Mouse (Mus musculus): ENCODE measurements around the gene Tmem129. TPM values are rescaled to one million over a fixed set of nuclear protein-coding genes. Genes with fewer than 3 reads are reported as not detected.

Gene Tmem129
- total and polyA plus RNA-seq, 3 experiments = 40.2 to 51.3 TPM; not detected in 1

DNA sequence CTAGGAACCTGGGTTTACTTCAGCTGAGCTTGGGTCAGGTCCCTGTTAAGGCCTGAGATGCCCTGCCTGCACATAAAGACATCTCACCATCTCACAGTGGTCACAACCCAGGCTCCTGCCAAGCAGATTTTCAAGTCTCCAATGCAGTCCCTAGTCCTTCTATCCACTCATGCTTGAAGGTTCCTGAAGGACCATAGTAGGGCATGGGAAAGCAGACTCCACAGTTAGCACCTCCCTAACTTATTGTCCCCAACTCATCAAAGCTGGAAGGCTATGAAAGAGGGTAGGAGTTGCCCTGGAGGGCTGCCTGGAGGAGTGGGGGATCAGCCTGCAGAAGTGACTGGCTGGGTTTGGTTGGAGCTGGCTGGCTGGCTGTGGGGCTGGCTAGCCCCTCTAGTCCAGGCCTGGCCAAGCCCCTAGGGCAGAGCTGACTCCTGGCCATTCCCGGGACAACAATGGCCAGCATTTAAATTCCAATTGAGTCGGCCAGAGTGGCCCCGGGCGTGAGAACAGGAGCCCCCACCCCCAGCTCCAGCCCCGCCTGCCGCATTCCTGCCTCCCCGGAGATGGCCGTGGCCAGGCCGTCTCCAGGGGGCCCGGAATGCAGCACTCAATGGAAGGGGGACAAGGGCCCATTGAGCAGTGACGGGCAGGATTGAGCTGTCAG, 46.9 kb upstream of the Tmem129 start:
- Histone ChIP-seq H3K27me3 (ENCODE audit: control insufficient read depth in 1 of 2, insufficient read depth in 2 of 2, low read length in 2 of 2) (no peaks in the 10 kb centered on the region; a peak in 1 of 4 replicates), H3K27ac (ENCODE audit: control insufficient read depth, low read depth, low read length) (no peak overlapping the region), H3K9me3 (replicated peaks; ENCODE audit: insufficient read depth, low read length) (no peaks in the 10 kb centered on the region), H3K4me3 (ENCODE audit: control insufficient read depth in 1 of 2, insufficient read depth in 1 of 2, low read depth in 2 of 2, low read length in 2 of 2) (no peak overlapping the region), H3K4me1 (ENCODE audit: control insufficient read depth in 1 of 2, insufficient read depth in 2 of 2, low read length in 2 of 2) (peaks cover 0 to 19% of the 10 kb centered on the region in 2 experiments; a peak in 2 of 4 replicates), H3K9ac (ENCODE audit: control insufficient read depth, low read depth, low read length, poor library complexity, severe bottlenecking) (no peak overlapping the region), H3K79me2 (ENCODE audit: control insufficient read depth, insufficient read depth, low read length, poor library complexity) (no peaks in the 10 kb centered on the region), H3K36me3 (ENCODE audit: control insufficient read depth in 1 of 2, insufficient read depth in 2 of 2, low read length in 2 of 2) (peaks cover 0 to 13% of the 10 kb centered on the region in 2 experiments; a peak in 2 of 4 replicates)
- no peak for DNase-seq (ENCODE audit: low read depth, low spot score)
- TF ChIP-seq MYB (IDR thresholded peaks at IDR 0.05; ENCODE audit: low read depth, low read length) (no peak), UBTF (IDR thresholded peaks at IDR 0.05; ENCODE audit: borderline replicate concordance, insufficient read depth, low read depth, low read length) (no peak)

DNA sequence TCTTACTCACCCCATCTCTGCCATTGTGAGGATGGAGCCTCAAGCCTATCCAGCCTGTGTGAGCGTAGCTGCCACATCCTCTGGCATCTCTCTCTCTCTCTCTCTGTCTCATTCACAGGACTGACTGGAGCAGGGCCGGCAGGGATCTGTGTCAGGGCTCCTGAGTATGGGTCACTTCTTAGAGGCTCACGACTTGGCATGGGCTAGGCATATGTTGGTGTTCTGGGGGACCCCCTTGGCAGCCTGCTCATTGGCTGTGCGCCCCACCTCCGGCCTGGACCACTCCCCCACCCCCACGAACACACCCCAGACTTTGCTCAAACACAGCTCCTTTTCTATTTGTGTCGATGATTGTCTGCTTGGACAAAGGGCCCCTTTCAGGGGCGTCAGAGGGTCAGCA, 45.8 kb upstream of the Tmem129 start:
- H3K4me1 ChIP-seq (ENCODE audit: control insufficient read depth in 1 of 2, insufficient read depth in 2 of 2, low read length in 2 of 2) = peaks cover 0 to 19% of the 10 kb centered on the region in 2 experiments; a peak in 2 of 4 replicates
- H3K27ac ChIP-seq (ENCODE audit: control insufficient read depth, low read depth, low read length) = no peak overlapping the region
- H3K27me3 ChIP-seq (ENCODE audit: control insufficient read depth in 1 of 2, insufficient read depth in 2 of 2, low read length in 2 of 2) = no peaks in the 10 kb centered on the region; a peak in 1 of 4 replicates
- no peak overlapping the region for H3K9ac ChIP-seq (ENCODE audit: control insufficient read depth, low read depth, low read length, poor library complexity, severe bottlenecking)
- H3K4me3 ChIP-seq (ENCODE audit: control insufficient read depth in 1 of 2, insufficient read depth in 1 of 2, low read depth in 2 of 2, low read length in 2 of 2) = no peak overlapping the region
- no peak for TF ChIP-seq SIN3A (IDR thresholded peaks at IDR 0.05; ENCODE audit: low read length)
- H3K79me2 ChIP-seq (ENCODE audit: control insufficient read depth, insufficient read depth, low read length, poor library complexity) = no peaks in the 10 kb centered on the region
- H3K36me3 ChIP-seq (ENCODE audit: control insufficient read depth in 1 of 2, insufficient read depth in 2 of 2, low read length in 2 of 2) = peaks cover 0 to 13% of the 10 kb centered on the region in 2 experiments; a peak in 2 of 4 replicates
- H3K9me3 ChIP-seq (replicated peaks; ENCODE audit: insufficient read depth, low read length) = no peaks in the 10 kb centered on the region
- DNase-seq (ENCODE audit: low read depth, low spot score) = no peak

DNA sequence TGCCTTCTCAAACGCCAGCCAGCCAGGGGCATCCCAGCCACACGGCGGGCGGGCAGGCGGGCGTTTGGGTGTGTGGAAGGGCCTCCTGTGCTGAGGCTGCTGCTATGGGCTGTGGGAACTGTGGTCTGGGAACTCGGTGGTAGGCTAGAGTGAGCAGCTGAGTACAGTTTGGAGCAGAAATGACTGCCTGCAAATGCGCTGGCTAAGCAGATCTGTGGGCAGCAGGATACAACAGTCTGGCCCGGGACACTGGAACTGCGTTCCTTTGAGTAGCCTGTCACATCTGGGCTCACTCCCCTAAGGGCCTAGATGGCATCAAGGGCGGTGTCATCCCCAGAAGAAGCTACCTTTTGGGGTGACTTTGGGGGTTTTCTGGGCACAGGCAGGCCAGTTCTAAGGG, 43.6 kb upstream of the Tmem129 start:
- H3K9me3 ChIP-seq (replicated peaks; ENCODE audit: insufficient read depth, low read length) = no peaks in the 10 kb centered on the region
- peaks cover 0 to 10% of the 10 kb centered on the region in 2 experiments; a peak in 2 of 4 replicates for H3K36me3 ChIP-seq (ENCODE audit: control insufficient read depth in 1 of 2, insufficient read depth in 2 of 2, low read length in 2 of 2)
- no peaks in the 10 kb centered on the region for H3K79me2 ChIP-seq (ENCODE audit: control insufficient read depth, insufficient read depth, low read length, poor library complexity)
- H3K9ac ChIP-seq (ENCODE audit: control insufficient read depth, low read depth, low read length, poor library complexity, severe bottlenecking) = no peak overlapping the region
- TF ChIP-seq MAZ (IDR thresholded peaks at IDR 0.05; ENCODE audit: low read depth, low read length) = no peak
- no peak for TF ChIP-seq NRF1 (IDR thresholded peaks at IDR 0.05; ENCODE audit: insufficient read depth, low read depth, low read length, poor library complexity, severe bottlenecking)
- no peak for TF ChIP-seq JUND (IDR thresholded peaks at IDR 0.05; ENCODE audit: low read depth, low read length)
- TF ChIP-seq MYB (IDR thresholded peaks at IDR 0.05; ENCODE audit: low read depth, low read length) = no peak
- no peak for TF ChIP-seq CHD1 (IDR thresholded peaks at IDR 0.05; ENCODE audit: low read depth, low read length)
- TF ChIP-seq RAD21 (IDR thresholded peaks at IDR 0.05; ENCODE audit: low read depth, low read length) = no peak
- no peak for TF ChIP-seq USF1 (IDR thresholded peaks at IDR 0.05; ENCODE audit: low read depth, low read length)
- TF ChIP-seq ZKSCAN1 (IDR thresholded peaks at IDR 0.05; ENCODE audit: low read depth, low read length) = no peak
- no peaks in the 10 kb centered on the region; a peak in 1 of 4 replicates for H3K27me3 ChIP-seq (ENCODE audit: control insufficient read depth in 1 of 2, insufficient read depth in 2 of 2, low read length in 2 of 2)
- H3K27ac ChIP-seq (ENCODE audit: control insufficient read depth, low read depth, low read length) = no peak overlapping the region
- H3K4me1 ChIP-seq (ENCODE audit: control insufficient read depth in 1 of 2, insufficient read depth in 2 of 2, low read length in 2 of 2) = peaks cover 0 to 12% of the 10 kb centered on the region in 2 experiments; a peak in 2 of 4 replicates
- no peak overlapping the region for H3K4me3 ChIP-seq (ENCODE audit: control insufficient read depth in 1 of 2, insufficient read depth in 1 of 2, low read depth in 2 of 2, low read length in 2 of 2)
- no peak for DNase-seq (ENCODE audit: low read depth, low spot score)

All from MEL (cell line).